ENCODE assay signal across 9 mouse cellular contexts in genomic region chr12:83770418-83771256, GRCm38 (mm10). TPM values are rescaled to one million over a fixed set of nuclear protein-coding genes. Genes with fewer than 3 reads are reported as not detected.
DNase-seq lines count a peak whose midpoint lies in the region; ATAC-seq lines count a peak whose summit lies in the region.
"Had no signal": no experiment of that assay in that cellular context is flagged by ENCODE, and none has a peak within 500 bp of the region (broad histone marks: within the 10 kb centered on the region; RNA-seq: fewer than 3 reads in every experiment).

No protein-coding gene starts in this region.

- no peaks in the 10 kb centered on the region for H3K36me3 ChIP-seq in embryonic facial prominence, embryonic 14.5 days (ENCODE audit: control insufficient read depth, insufficient read depth, low read length)
- no peaks in the 10 kb centered on the region for H3K36me3 ChIP-seq in limb, embryonic 10.5 days
- no peaks in the 10 kb centered on the region for H3K36me3 ChIP-seq in midbrain, embryonic 11.5 days (ENCODE audit: control insufficient read depth, insufficient read depth, low read length)

- peak overlapping the region; percentile 36 for H3K4me2 ChIP-seq in embryonic facial prominence, embryonic 14.5 days (ENCODE audit: low read depth, low read length)
- H3K4me2 ChIP-seq in midbrain, embryonic 11.5 days, result peak overlapping the region; percentile 36

- WGBS in embryonic facial prominence, embryonic 14.5 days, result 4% methylated on average over 25 of the region's 25 CpGs
- 7% methylated on average over 25 of the region's 25 CpGs for WGBS in limb, embryonic 10.5 days
- 9% methylated on average over 25 of the region's 25 CpGs for WGBS in midbrain, embryonic 11.5 days

- H3K27me3 ChIP-seq in embryonic facial prominence, embryonic 14.5 days (replicated peaks; ENCODE audit: control insufficient read depth, insufficient read depth, low read length), result no peaks in the 10 kb centered on the region
- H3K27me3 ChIP-seq in limb, embryonic 10.5 days (ENCODE audit: low read depth, poor library complexity, severe bottlenecking), result peaks cover 17% of the 10 kb centered on the region
- no peaks in the 10 kb centered on the region; the same call in 1 of the 2 replicates for H3K27me3 ChIP-seq in midbrain, embryonic 11.5 days (ENCODE audit: control insufficient read depth, insufficient read depth, low read length)

- no peaks in the 10 kb centered on the region for H3K9me3 ChIP-seq in embryonic facial prominence, embryonic 14.5 days (ENCODE audit: control insufficient read depth, low read length)
- no peaks in the 10 kb centered on the region for H3K9me3 ChIP-seq in limb, embryonic 10.5 days (replicated peaks)
- H3K9me3 ChIP-seq in midbrain, embryonic 11.5 days (ENCODE audit: control insufficient read depth, low read length), result no peaks in the 10 kb centered on the region

- no peak overlapping the region for H3K4me3 ChIP-seq in embryonic facial prominence, embryonic 14.5 days (ENCODE audit: low read depth, low read length)
- peak overlapping the region; percentile 31 for H3K4me3 ChIP-seq in limb, embryonic 10.5 days
- H3K4me3 ChIP-seq in midbrain, embryonic 11.5 days (ENCODE audit: low read depth, low read length), result no peak overlapping the region

- DNase-seq in gastrocnemius, postnatal 10 days, result peak; percentile 73
- DNase-seq in gastrocnemius, adult 8-10 months (ENCODE audit: low spot score in 2 of 2), result no peak
- peak; percentile 18 for DNase-seq in T-cell, adult 2 months (ENCODE audit: low spot score)
- DNase-seq in embryonic facial prominence, embryonic 14.5 days (ENCODE audit: low spot score), result peak; percentile 85
- DNase-seq in limb, embryonic 10.5 days (ENCODE audit: low spot score), result peak; percentile 81
- DNase-seq in midbrain, embryonic 11.5 days (ENCODE audit: low spot score, missing footprints), result peak; percentile 98
- DNase-seq in thymus, postnatal 10 days (ENCODE audit: low spot score in 2 of 2), result peak; percentile 24 to 50

- H3K4me1 ChIP-seq in embryonic facial prominence, embryonic 14.5 days (ENCODE audit: control insufficient read depth, insufficient read depth, low read length), result peaks cover 32% of the 10 kb centered on the region
- H3K4me1 ChIP-seq in limb, embryonic 10.5 days, result peaks cover 55% of the 10 kb centered on the region
- H3K4me1 ChIP-seq in midbrain, embryonic 11.5 days (ENCODE audit: control insufficient read depth, insufficient read depth, low read length), result peaks cover 9% of the 10 kb centered on the region

- ATAC-seq in embryonic facial prominence, embryonic 14.5 days (ENCODE audit: low read depth), result peak; percentile 21
- ATAC-seq in hematopoietic stem cell, adult 5-6 weeks (replicated peaks in 1 of 2; ENCODE audit: insufficient read depth in 1 of 2, low FRiP score in 2 of 2, low TSS enrichment in 1 of 2, low read depth in 1 of 2, poor library complexity in 2 of 2, severe bottlenecking in 2 of 2), result peak; percentile 29 to 47; a peak in 1 of 4 replicates
- ATAC-seq in midbrain, embryonic 11.5 days (ENCODE audit: low FRiP score), result peak; percentile 25

- H3K9ac ChIP-seq in embryonic facial prominence, embryonic 14.5 days (ENCODE audit: low read depth, low read length), result no peak overlapping the region
- no peak overlapping the region for H3K9ac ChIP-seq in midbrain, embryonic 11.5 days (ENCODE audit: low read length)

- no peak overlapping the region for H3K27ac ChIP-seq in embryonic facial prominence, embryonic 14.5 days (replicated peaks; ENCODE audit: low read depth, low read length)
- peak overlapping the region; percentile 12; the same call in 1 of the 2 replicates for H3K27ac ChIP-seq in limb, embryonic 10.5 days
- no peak overlapping the region; the same call in 1 of the 2 replicates for H3K27ac ChIP-seq in midbrain, embryonic 11.5 days (ENCODE audit: low read depth, low read length)

RNA-seq across cellular contexts. Expression of gene Papln, which starts 7.2 kb away (rescaled TPM):
- total RNA-seq in gastrocnemius, postnatal 10 days (2021), result 1 to 10 TPM; 5.9 to 6.6 TPM
- total RNA-seq in gastrocnemius, adult 8-10 months (2022), result under 1 TPM; 0.24 to 0.99 (median 0.73) TPM
- polyA plus RNA-seq in embryonic facial prominence, embryonic 14.5 days (2014; fragmentation: Nextera tagmentation; extraction: Ambion mirVana), result 1.8 and 2.6 TPM in 2 replicates
- total RNA-seq in hematopoietic stem cell, adult 5-6 weeks (2017), result not detected in 2 replicates
- polyA plus RNA-seq in limb, embryonic 10.5 days (2016; fragmentation: Nextera tagmentation; extraction: Ambion mirVana), result 0.11 TPM in 2 replicates
- 0.04 TPM in 1 of 2 replicates, not detected in the other for polyA plus RNA-seq in midbrain, embryonic 11.5 days (2014; fragmentation: Nextera tagmentation; extraction: Ambion mirVana)
- total RNA-seq: neutrophil, adult 5-6 weeks had no signal

Comparison
In these comparisons a context has a peak if more than half of its experiments do, and no peak if none do; other contexts are left out.
1. DNase-seq: peak in gastrocnemius, postnatal 10 days (single experiment), T-cell, adult 2 months (single experiment), embryonic facial prominence, embryonic 14.5 days (single experiment), limb, embryonic 10.5 days (single experiment), midbrain, embryonic 11.5 days (single experiment) and thymus, postnatal 10 days (2 of 2); none in gastrocnemius, adult 8-10 months (0 of 2).
2. Peak in every context shown above with its lines, with median percentiles within 50 percentile points of each other: ATAC-seq.